Mouse (Mus musculus) testis, adult 2 months (tissue): ENCODE measurements around the gene Mapk9. TPM values are rescaled to one million over a fixed set of nuclear protein-coding genes. Genes with fewer than 3 reads are reported as not detected.

Source experiments
- H3K27ac ChIP-seq: fragments of 200-500 bp; 2 replicates; pipeline ENCODE4 v1.5.1; 2012; ENCODE audit warnings: low read depth, low read length; ENCODE audit not compliant: control insufficient read depth, insufficient read depth
- H3K27me3 ChIP-seq: fragments of 200-500 bp; 2 replicates; pipeline ENCODE4 v1.6.1; 2012; ENCODE audit warnings: mild to moderate bottlenecking, low read length, moderate library complexity; ENCODE audit not compliant: control insufficient read depth, insufficient read depth
- H3K36me3 ChIP-seq: fragments of 200-500 bp; 2 replicates; pipeline ENCODE4 v1.6.1; 2012; ENCODE audit warnings: mild to moderate bottlenecking, low read length; ENCODE audit not compliant: control insufficient read depth, insufficient read depth
- H3K4me1 ChIP-seq: fragments of 200-500 bp; 2 replicates; pipeline ENCODE4 v1.6.1; 2012; ENCODE audit warnings: low read length; ENCODE audit not compliant: control insufficient read depth, insufficient read depth
- H3K4me3 ChIP-seq: fragments of 200-500 bp; 2 replicates; pipeline ENCODE4 v1.5.1; 2012; ENCODE audit warnings: low read depth, mild to moderate bottlenecking, low read length, moderate library complexity, mixed read lengths; ENCODE audit not compliant: control insufficient read depth
- CTCF ChIP-seq: fragments of 200-500 bp; IDR thresholded peaks from 2 replicates; pipeline ENCODE4 v1.5.1; 2012; ENCODE audit warnings: low read depth, mild to moderate bottlenecking, inconsistent platforms, low read length, moderate library complexity; ENCODE audit not compliant: control insufficient read depth, insufficient read depth, insufficient replicate concordance
- POLR2A ChIP-seq: fragments of 200-500 bp; IDR thresholded peaks from 2 replicates; pipeline ENCODE4 v1.6.1; 2012; ENCODE audit warnings: low read depth, mild to moderate bottlenecking, inconsistent platforms, low read length, moderate library complexity; ENCODE audit not compliant: control insufficient read depth
- polyA plus RNA-seq: library from polyadenylated mRNA; depleted of rRNA; stranded (reverse); fragments of >200 nt; gene quantifications from 2 replicates; pipeline ENCODE4 v1.2.3, GENCODE M21; 2012

The Mapk9 gene
- polyA plus RNA-seq, 1 experiment = 33.2 TPM

GRCm38 (mm10) chr11:49848080-49848815, 1.7 kb downstream of the Mapk9 start:
- Histone ChIP-seq H3K27ac (peak overlapping the region; percentile 61; the same call in 1 of the 2 replicates), H3K4me1 (peaks cover 23% of the 10 kb centered on the region), H3K4me3 (peak overlapping the region; percentile 13), H3K36me3 (no peaks in the 10 kb centered on the region), H3K27me3 (no peaks in the 10 kb centered on the region)
- no peak for TF ChIP-seq POLR2A
- no peak for TF ChIP-seq CTCF

DNA sequence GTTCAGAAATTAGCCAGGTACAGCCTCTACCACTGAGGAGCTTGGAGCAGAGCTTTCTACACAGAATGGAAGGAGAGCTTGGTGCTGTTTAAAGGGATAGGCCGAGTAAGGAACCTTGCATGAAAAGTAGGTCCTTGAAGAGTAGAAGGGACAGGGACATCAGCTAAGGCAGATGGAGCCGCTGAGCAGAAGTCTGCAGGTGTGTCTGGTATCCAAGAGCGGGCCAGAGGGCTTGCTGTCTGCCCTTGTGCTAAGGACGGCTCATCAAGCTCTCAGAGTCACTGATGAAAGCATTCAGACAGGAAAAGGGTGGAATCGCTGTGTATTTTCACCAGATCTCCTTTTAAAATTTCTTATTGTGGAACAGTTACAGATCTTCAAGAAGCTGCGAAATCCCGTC, 3.8 kb downstream of the Mapk9 start:
- Histone ChIP-seq H3K4me3 (no peak overlapping the region), H3K36me3 (peaks cover 1% of the 10 kb centered on the region; the same call in 1 of the 2 replicates), H3K27ac (no peak overlapping the region), H3K4me1 (peaks cover 21% of the 10 kb centered on the region), H3K27me3 (no peaks in the 10 kb centered on the region)
- no peak for TF ChIP-seq POLR2A
- TF ChIP-seq CTCF = no peak

DNA sequence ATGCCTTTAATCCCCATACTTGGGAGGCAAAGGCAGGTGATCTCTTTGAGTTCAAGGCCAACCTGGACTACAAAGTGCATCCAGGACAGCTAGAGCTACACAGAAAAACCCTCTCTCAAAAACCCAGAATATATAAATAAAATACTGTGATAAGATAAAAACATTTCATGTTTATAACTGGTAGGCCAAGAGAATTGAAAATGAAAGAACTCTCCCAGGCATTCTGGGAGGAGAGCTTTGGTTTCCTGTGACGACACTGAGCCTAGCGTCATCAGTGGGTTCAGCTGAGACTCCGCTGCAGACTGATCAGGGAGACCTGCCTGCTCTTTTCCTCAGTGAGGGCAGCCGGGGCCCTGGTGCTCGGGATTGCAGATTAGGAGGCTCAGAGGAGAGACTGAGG, 8.6 kb downstream of the Mapk9 start:
- no peak for TF ChIP-seq CTCF
- TF ChIP-seq POLR2A = no peak
- H3K27me3 ChIP-seq = no peaks in the 10 kb centered on the region
- no peak overlapping the region for H3K4me3 ChIP-seq
- no peak overlapping the region for H3K27ac ChIP-seq
- H3K36me3 ChIP-seq = peaks cover 1% of the 10 kb centered on the region
- H3K4me1 ChIP-seq = no peaks in the 10 kb centered on the region

DNA sequence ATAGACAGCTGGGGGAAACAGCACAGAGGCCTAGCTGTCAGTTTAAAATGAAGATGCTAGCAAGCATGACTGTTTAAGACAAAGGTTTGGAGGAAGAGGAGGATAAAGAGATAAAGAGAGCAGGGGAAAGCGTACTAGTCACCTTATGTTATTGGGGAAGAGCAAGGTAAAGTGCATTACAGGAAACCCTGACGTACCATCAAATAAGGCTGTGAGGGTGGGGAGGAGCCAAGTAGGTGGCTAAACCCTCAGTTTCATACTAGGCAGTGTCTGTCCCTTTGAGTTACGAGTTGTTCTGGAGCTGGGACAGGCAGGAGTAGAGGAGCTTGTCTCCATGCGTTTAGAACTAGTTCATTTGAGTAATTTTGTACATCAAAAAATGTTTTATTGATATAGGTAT, 14.6 kb downstream of the Mapk9 start:
- TF ChIP-seq POLR2A (no peak), CTCF (no peak)
- H3K27ac ChIP-seq = no peak overlapping the region

DNA sequence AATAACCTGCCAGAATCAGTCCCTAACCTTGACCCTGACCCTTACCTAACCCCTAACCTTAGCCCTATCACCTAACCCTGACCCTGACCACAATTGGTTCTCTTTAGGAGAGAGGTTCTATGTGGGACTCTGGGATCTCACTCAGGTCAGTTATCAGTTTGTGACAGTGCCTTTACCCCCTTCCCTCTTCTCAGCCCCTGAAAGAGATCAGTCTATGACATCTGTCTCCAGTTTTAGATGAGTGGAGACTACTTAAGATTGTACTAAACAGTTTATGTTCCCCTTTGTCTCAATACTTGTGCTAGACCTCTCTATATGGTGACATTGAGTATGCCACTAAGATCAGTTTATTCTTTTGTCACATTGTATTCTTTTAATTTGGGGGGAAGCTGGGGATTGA, 17.4 kb downstream of the Mapk9 start:
- H3K36me3 ChIP-seq = peaks cover 1% of the 10 kb centered on the region; the same call in 1 of the 2 replicates
- no peak overlapping the region for H3K4me3 ChIP-seq
- H3K27ac ChIP-seq = no peak overlapping the region
- no peaks in the 10 kb centered on the region for H3K4me1 ChIP-seq
- TF ChIP-seq POLR2A = no peak
- no peak for TF ChIP-seq CTCF
- no peaks in the 10 kb centered on the region for H3K27me3 ChIP-seq

More for the DNA sequence above, 14.6 kb downstream of the Mapk9 start:
- no peak overlapping the region for H3K4me3 ChIP-seq
- H3K4me1 ChIP-seq = no peaks in the 10 kb centered on the region
- no peaks in the 10 kb centered on the region for H3K27me3 ChIP-seq
- H3K36me3 ChIP-seq = peaks cover 1% of the 10 kb centered on the region; the same call in 1 of the 2 replicates

DNA sequence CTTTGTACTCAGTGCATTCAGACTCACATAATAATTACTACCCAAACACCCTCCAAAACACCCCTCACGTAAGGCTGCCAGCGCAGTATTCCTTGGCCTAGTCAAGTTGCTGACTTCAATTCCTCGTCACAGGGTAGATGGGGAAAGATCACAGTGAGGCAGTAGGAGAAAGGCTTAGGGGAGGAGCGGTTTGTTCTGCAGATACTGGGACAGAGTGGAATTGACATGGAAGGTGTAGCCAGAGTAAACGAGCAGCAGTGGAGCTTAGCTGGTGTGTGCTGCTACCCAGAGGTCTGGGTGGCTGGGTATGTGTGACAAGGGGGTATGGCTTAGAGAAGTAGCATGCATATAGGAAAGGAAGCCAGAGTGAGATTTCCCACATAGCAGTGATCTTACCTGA, 20.8 kb downstream of the Mapk9 start:
- TF ChIP-seq CTCF = no peak
- no peak for TF ChIP-seq POLR2A
- Histone ChIP-seq H3K36me3 (peaks cover 1% of the 10 kb centered on the region; the same call in 1 of the 2 replicates), H3K27ac (no peak overlapping the region), H3K27me3 (no peaks in the 10 kb centered on the region), H3K4me1 (no peaks in the 10 kb centered on the region), H3K4me3 (no peak overlapping the region)

DNA sequence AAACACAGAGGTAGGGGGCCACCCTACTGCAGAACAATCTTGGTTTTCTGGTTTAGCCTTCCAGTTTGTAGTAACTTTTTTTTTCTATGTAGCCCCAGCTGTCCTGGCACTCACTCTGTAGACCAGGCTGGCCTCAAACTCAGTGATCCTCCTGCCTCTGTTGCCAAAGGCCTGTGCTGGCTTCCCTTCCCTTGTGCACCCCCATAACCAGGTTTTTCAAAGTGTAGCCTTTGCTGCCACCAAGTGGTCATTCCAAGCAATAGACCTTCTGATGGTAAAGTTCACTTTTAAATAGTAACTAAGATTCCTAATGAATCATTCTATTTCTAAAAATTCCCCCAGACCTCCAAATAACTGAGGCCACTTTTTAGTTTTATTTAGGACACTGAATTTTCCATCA, 23.2 kb downstream of the Mapk9 start:
- no peak overlapping the region for H3K4me3 ChIP-seq
- TF ChIP-seq POLR2A (no peak), CTCF (peak; percentile 42; the same call in 1 of the 2 replicates)
- peaks cover 8% of the 10 kb centered on the region for H3K36me3 ChIP-seq
- no peaks in the 10 kb centered on the region for H3K27me3 ChIP-seq
- H3K27ac ChIP-seq = no peak overlapping the region
- H3K4me1 ChIP-seq = no peaks in the 10 kb centered on the region

DNA sequence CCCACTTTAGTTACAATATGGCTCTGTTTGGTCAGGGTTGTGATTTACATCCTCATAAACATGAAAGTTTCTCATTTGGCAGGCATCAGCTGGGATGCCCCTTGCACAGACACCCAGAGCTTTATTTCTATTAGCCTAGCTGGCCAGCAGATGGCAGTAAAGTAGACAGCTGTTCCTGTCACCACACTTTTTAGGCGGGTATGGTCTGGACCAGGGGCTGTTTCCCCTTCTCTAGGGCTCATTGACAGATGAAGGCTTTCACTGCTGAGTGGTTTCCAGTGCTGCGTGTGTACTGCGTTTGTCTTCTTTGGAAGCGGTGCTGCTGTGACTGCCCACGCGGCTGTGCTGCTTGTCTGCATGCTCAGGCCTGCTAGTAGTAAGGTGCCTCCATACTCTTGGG, 25.4 kb downstream of the Mapk9 start:
- H3K4me3 ChIP-seq = no peak overlapping the region
- H3K27me3 ChIP-seq = no peaks in the 10 kb centered on the region
- H3K36me3 ChIP-seq = peaks cover 7% of the 10 kb centered on the region
- TF ChIP-seq POLR2A (no peak), CTCF (peak; percentile 5; the same call in 1 of the 2 replicates)
- no peak overlapping the region for H3K27ac ChIP-seq
- H3K4me1 ChIP-seq = no peaks in the 10 kb centered on the region
